Mouse (Mus musculus) heart, embryonic 16.5 days (tissue): Measurements from ENCODE around the gene Lancl1. TPM values are rescaled to one million over a fixed set of nuclear protein-coding genes. Genes with fewer than 3 reads are reported as not detected.
A peak's percentile ranks its signal among the peaks of the same experiment; 100 is the strongest.

Experiments used
- ATAC-seq: fragments of 200-750 bp; cut with Nextera tagmentation; replicated peaks from 2 replicates; pipeline ENCODE4 v1.8.0; 2017; ENCODE audit warnings: moderate number of reproducible peaks; ENCODE audit not compliant: insufficient read depth, low FRiP score; ENCODE audit errors: extremely low read depth
- H3K27ac ChIP-seq: fragments of 300-500 bp; sonication (generic); 2 replicates; pipeline ENCODE4 v1.5.1; 2014; ENCODE audit warnings: mild to moderate bottlenecking, low read length, control low read depth, moderate library complexity
- H3K27me3 ChIP-seq: fragments of 300-500 bp; sonication (generic); 2 replicates; pipeline ENCODE4 v1.6.1; 2014; ENCODE audit warnings: low read length, mixed read lengths; ENCODE audit not compliant: control insufficient read depth, insufficient read depth
- H3K36me3 ChIP-seq: fragments of 300-500 bp; sonication (generic); 2 replicates; pipeline ENCODE4 v1.6.1; 2014; ENCODE audit not compliant: control insufficient read depth, insufficient read depth
- H3K4me1 ChIP-seq: fragments of 300-500 bp; sonication (generic); 2 replicates; pipeline ENCODE4 v1.6.1; 2014; ENCODE audit warnings: low read length, mixed read lengths; ENCODE audit not compliant: control insufficient read depth, insufficient read depth
- H3K4me2 ChIP-seq: fragments of 300-500 bp; sonication (generic); 2 replicates; pipeline ENCODE4 v1.6.1; 2014; ENCODE audit warnings: low read depth, mild to moderate bottlenecking, control low read depth, low read length
- H3K4me3 ChIP-seq: fragments of 300-500 bp; sonication (generic); 2 replicates; pipeline ENCODE4 v1.5.1; 2014; ENCODE audit warnings: mild to moderate bottlenecking, control low read depth, low read length
- H3K9ac ChIP-seq: fragments of 300-500 bp; sonication (generic); 2 replicates; pipeline ENCODE4 v1.6.1; 2014; ENCODE audit warnings: low read length, control low read depth
- H3K9me3 ChIP-seq: fragments of 300-500 bp; sonication (generic); replicated peaks from 2 replicates; pipeline ENCODE4 v1.6.1; 2016; ENCODE audit warnings: low read length; ENCODE audit not compliant: control insufficient read depth
- WGBS: fragments of 180-500 bp; shearing (Covaris S2); extraction: QIAGEN DNeasy Blood & Tissue Kit; methylation state at CpG from one replicate; pipeline ENCODE4 v1.1.7; 2014; 5-methylcytosine and 5-hydroxymethylcytosine counted together
- polyA plus RNA-seq: library from polyadenylated mRNA; unstranded; fragments of >200 nt; fragmentation: Nextera tagmentation; extraction: Ambion mirVana; gene quantifications from 2 replicates; pipeline ENCODE4 v1.2.1, GENCODE M21; 2015

Lancl1 gene
- polyA plus RNA-seq, 1 experiment from 2014 or later: 78.9 TPM

DNA sequence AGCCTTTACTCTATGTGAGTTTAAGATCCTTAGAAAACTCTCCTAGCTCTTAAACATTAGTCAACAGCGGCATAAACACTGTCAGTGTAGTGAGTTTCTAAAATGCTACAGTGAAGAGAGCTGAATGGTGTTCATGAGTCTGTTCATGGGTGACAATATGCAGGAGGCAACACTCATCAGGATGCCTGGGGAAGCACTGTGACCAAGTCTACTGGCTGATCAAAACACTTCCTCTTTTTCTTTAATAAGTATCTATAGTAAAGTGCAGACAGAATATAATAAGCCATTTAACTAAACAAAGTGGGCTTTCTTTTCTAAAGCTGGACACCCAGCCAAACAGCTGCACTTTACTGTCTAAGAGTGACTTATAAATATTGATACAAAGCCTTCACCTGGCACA is 37.3 kb downstream of the Lancl1 start:
- H3K27me3 ChIP-seq: no peaks in the 10 kb centered on the region
- H3K9me3 ChIP-seq: no peaks in the 10 kb centered on the region
- WGBS: 81% methylated on average over 1 of the region's 1 CpGs
- peaks cover 5% of the 10 kb centered on the region for H3K4me1 ChIP-seq
- H3K36me3 ChIP-seq: peaks cover 17% of the 10 kb centered on the region
- H3K9ac ChIP-seq: no peak overlapping the region
- no peak for ATAC-seq
- no peak overlapping the region for H3K4me2 ChIP-seq
- no peak overlapping the region for H3K4me3 ChIP-seq
- no peak overlapping the region for H3K27ac ChIP-seq

DNA sequence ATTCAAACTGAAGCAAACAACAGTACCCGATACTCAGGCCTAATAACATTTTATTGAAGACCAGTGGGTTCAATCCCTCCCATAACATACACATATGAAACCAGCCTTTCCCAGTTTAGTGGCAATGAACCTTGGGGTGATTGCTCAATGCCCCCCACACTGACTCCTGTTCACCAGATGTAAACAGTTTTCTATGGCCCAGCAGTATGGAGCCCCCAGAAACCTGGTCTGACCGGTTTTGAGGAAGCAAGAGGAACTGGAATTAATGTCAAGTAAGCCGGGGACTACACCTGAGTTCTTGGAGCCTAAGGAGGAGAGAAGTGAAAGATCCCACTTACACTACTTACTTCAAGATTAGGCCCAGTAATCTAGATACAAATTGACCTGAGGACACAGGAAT is 38.2 kb downstream of the Lancl1 start:
- no peak overlapping the region for H3K27ac ChIP-seq
- H3K4me1 ChIP-seq: 0 out of 2 replicates have a peak, but pooled peaks cover 3% of the 10 kb centered on the region
- H3K4me2 ChIP-seq: no peak overlapping the region
- peaks cover 13% of the 10 kb centered on the region for H3K36me3 ChIP-seq
- no peak overlapping the region for H3K9ac ChIP-seq
- no peak for ATAC-seq
- H3K9me3 ChIP-seq: no peaks in the 10 kb centered on the region
- no peaks in the 10 kb centered on the region for H3K27me3 ChIP-seq
- no peak overlapping the region for H3K4me3 ChIP-seq
- 82% methylated on average over 3 of the region's 3 CpGs for WGBS

DNA sequence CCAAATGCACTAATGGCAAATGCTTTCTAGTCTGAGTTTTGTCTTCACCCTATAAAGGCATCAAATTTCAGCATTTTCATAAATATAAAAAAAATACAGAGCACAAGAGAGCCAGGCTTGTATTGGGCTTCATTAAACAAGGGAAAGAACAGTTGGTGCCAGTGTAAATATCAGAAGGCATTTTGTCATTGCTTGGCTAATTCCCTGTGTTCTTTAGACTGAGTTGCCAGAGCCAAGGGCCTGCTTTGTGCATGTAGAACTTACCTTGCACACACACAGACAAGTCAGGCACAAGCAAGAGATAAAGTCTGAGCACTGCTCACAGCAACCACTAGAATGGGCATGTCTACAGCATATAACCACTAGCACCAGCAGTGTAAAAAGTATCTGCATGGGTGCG is 40.1 kb downstream of the Lancl1 start:
- Histone ChIP-seq H3K4me2 (no peak overlapping the region), H3K4me1 (0 out of 2 replicates have a peak, but pooled peaks cover 3% of the 10 kb centered on the region), H3K4me3 (no peak overlapping the region), H3K9ac (no peak overlapping the region), H3K9me3 (no peaks in the 10 kb centered on the region), H3K27ac (no peak overlapping the region), H3K27me3 (no peaks in the 10 kb centered on the region), H3K36me3 (no peaks in the 10 kb centered on the region; the same call in 1 of the 2 replicates)
- 81% methylated on average over 1 of the region's 1 CpGs for WGBS
- ATAC-seq: no peak

DNA sequence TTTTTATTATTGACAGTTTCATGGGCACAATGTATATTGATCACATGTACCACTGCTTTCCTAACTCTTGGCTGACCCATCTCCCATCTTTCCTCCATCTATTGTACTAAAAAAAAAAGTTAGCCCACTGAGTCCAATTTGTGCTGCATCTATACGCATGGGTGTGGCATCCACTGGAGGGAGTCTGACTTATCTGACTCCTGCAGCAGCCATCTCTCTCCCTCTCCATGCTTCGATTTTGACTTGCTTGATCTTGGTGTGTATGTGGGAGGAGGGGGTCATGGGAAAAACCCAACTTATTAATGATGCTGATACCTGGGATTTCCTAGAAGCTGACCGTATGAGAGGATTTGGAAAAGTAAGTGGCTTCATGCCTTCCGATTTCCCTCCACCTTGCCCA is 40.5 kb downstream of the Lancl1 start:
- ATAC-seq: no peak
- Histone ChIP-seq H3K4me2 (no peak overlapping the region), H3K9me3 (no peaks in the 10 kb centered on the region), H3K4me3 (no peak overlapping the region), H3K36me3 (no peaks in the 10 kb centered on the region; the same call in 1 of the 2 replicates), H3K9ac (no peak overlapping the region), H3K27ac (no peak overlapping the region), H3K27me3 (no peaks in the 10 kb centered on the region), H3K4me1 (0 out of 2 replicates have a peak, but pooled peaks cover 3% of the 10 kb centered on the region)
- WGBS: 88% methylated on average over 4 of the region's 4 CpGs

DNA sequence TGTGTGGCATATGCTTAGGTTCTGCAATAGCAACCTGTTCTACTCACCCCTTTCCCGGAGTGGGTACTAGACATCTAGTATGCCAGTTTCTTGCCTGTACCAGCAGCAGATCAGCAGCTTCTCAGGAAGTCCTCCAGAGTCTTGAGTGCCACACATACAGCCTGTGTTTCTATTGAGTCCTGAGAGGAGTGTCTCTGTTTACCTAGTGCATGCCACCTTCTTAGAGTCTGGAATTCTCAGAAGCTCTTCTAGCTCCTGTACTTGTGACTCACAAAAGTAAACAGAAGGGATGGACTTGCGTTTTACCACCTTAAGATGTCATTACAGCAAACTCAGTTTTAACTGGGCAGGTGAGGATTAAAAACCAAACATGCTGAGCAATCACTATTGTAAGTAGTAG is 41.9 kb downstream of the Lancl1 start:
- Histone ChIP-seq H3K9ac (no peak overlapping the region), H3K36me3 (no peaks in the 10 kb centered on the region), H3K9me3 (no peaks in the 10 kb centered on the region), H3K27me3 (no peaks in the 10 kb centered on the region), H3K4me1 (no peaks in the 10 kb centered on the region), H3K27ac (no peak overlapping the region), H3K4me3 (no peak overlapping the region), H3K4me2 (no peak overlapping the region)
- no peak for ATAC-seq
- WGBS: 71% methylated on average over 2 of the region's 2 CpGs

DNA sequence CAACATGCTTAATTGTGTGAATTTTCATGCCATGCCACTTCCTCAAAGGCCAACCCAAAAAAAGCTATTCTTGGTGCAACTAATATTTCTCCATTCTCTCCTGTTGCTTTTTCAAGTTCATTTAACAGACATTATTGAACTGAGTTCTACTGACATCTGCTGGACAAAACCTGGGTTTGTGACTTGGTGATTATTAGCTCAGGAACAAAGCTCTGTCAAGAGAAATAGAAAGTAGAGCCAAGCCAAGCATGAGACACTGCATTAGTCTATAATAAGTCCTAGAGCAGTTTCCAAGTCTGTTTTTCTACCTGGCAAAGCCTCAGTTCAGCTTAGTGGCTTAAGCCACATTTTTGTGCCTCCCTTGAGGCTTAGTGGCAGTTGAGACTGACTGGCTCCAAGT is 45.9 kb downstream of the Lancl1 start:
- no peak overlapping the region for H3K9ac ChIP-seq
- no peak; the same call in 1 of the 2 replicates for ATAC-seq
- H3K4me3 ChIP-seq: no peak overlapping the region
- no peaks in the 10 kb centered on the region for H3K36me3 ChIP-seq
- no peak overlapping the region for H3K4me2 ChIP-seq
- H3K9me3 ChIP-seq: no peaks in the 10 kb centered on the region
- H3K27ac ChIP-seq: no peak overlapping the region
- H3K27me3 ChIP-seq: no peaks in the 10 kb centered on the region
- peaks cover 3% of the 10 kb centered on the region; the same call in 1 of the 2 replicates for H3K4me1 ChIP-seq

DNA sequence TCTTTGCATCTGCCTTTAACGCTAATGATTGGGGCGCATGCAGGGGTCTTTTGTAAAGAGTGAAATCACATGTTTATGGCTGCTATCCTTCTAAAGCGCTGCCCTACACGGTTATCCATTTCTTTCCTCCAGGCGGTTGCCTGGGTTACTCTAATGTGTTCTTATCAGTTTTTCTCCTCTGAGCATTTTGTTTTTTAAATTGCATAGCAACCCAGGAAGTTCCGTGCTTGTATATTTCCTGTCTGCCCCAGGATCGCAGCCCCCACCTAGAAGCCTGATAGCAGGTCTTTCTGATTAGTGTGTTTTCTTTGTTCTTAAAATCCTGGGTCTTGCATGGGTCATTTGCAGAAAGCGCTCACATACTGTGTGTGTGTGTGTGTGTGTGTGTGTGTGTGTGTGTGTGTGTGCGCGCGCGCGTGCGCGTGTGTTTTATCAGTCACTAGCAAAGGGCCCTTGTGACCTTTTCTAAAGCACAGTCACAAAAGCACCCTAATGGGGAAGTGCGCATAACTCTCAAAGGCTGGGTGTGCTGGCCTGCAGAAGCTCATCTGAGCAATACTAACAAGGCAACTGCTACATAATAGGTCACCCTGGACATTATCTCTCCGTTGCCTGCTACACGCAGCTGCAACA is 51.0 kb downstream of the Lancl1 start:
- peak overlapping the region; percentile 46 for H3K4me2 ChIP-seq
- peaks cover 17% of the 10 kb centered on the region for H3K4me1 ChIP-seq
- no peak overlapping the region for H3K9ac ChIP-seq
- H3K9me3 ChIP-seq: no peaks in the 10 kb centered on the region
- no peaks in the 10 kb centered on the region for H3K27me3 ChIP-seq
- 0 out of 2 replicates have a peak, but pooled peaks have one; percentile 39 for ATAC-seq
- 46% methylated on average over 17 of the region's 18 CpGs for WGBS
- no peak overlapping the region for H3K27ac ChIP-seq
- H3K4me3 ChIP-seq: no peak overlapping the region
- no peaks in the 10 kb centered on the region for H3K36me3 ChIP-seq

DNA sequence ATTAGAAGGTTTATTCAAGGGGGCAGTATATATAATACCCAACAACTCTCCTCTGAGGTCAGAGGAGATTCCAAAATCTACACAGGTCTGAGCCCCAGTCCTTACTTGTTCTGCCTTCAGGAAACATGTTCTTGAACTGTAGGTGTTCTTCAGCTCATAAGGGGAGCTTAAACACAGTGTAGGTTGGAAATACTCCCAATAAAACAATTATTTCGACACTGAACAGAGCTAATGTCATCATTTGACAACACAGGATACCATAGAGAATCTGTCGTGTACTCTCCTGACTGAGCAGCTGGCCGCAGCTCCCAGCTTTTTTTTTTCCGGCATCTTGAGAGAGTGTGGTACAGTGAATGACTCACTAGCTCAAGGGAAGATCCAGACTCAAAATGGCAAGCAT is 52.8 kb downstream of the Lancl1 start:
- H3K4me3 ChIP-seq: no peak overlapping the region
- no peak overlapping the region for H3K9ac ChIP-seq
- no peaks in the 10 kb centered on the region for H3K9me3 ChIP-seq
- no peaks in the 10 kb centered on the region for H3K36me3 ChIP-seq
- H3K4me2 ChIP-seq: no peak overlapping the region
- no peaks in the 10 kb centered on the region for H3K27me3 ChIP-seq
- 65% methylated on average over 4 of the region's 4 CpGs for WGBS
- no peak overlapping the region for H3K27ac ChIP-seq
- peaks cover 17% of the 10 kb centered on the region for H3K4me1 ChIP-seq
- ATAC-seq: no peak

DNA sequence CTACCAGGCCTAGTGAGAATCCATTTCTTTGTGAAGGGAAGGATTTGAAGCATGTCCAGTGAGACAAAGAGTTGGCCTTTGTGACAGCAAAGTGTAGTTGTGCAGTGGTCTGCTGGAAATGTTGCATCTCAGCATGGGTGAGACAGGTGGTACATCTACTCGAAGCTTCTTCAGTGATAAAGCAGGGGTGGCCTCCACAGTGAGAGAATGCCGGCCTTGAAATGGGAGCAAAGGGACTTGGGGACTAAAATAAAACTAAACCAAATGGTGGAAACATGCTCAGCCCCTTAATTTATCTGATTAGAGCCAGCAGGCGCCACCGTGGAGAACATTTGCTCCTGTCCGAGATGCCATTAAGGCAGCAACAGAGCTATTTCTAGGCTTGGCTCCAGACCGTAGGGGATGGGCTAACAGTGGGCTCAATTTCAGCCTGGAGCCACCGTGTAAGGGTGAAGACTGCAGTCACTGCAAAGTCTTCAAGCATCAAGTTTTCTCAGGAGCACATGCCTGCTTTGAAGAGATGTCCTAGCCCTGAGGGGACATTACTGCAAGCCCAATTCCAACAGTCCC is 53.5 kb downstream of the Lancl1 start:
- Histone ChIP-seq H3K4me2 (no peak overlapping the region), H3K9me3 (no peaks in the 10 kb centered on the region), H3K4me3 (no peak overlapping the region), H3K27ac (peak overlapping the region; percentile 48; the same call in 1 of the 2 replicates), H3K4me1 (peaks cover 17% of the 10 kb centered on the region), H3K27me3 (no peaks in the 10 kb centered on the region), H3K36me3 (no peaks in the 10 kb centered on the region), H3K9ac (no peak overlapping the region)
- WGBS: 25% methylated on average over 7 of the region's 7 CpGs
- ATAC-seq: peak; percentile 73; the same call in 1 of the 2 replicates
